Mouse (Mus musculus): ENCODE results near the gene Pth2r.

Pth2r gene

DNA sequence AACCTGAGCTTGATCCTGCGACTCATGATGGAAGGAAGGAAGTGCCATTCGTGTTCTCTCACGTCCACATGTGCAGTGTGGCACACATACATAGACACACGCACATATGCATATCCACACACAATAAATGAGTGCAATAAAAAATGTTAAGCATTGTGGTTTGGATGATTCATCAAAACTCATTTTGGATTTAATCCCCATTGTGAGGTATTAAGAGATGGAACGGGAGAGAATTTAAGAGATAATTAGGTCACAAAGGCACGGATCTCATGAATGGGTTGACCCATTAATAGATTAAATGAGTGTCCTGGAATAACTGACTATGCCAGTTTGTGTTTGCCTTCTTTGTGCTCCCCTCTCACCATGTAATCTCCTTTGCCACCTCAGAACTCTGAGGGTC lies at the start of gene Pth2r:
Pth2r (plus strand) TSS at position 301 of the 400 bp plus-strand sequence.
- in situ Hi-C loops (cut with MboI; ENCODE audit: unreplicated experiment in 2 of 2) = loop anchor here (10.0 to 25.0 kb wide), 5 partner anchors 806 to 1619 kb away; no protein-coding TSS in a partner anchor

DNA sequence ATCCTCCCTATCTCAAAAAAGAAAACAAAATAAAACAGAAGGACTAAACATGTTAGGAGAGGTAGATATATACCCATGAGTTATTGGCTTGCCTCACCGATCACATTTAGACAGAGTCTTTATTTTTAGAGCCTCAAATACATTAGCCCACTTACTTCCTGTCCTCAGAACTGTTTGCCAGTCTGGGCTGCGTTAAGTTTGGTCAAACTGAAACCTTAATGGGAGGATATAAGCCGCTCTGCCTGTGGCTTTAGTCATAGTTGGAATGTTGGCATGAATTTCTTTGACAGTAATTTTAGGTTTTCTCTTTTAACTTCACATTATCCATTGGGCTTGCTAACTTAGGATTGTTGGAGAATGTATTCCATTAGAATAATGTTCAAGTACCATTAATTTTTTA lies 44.1 kb upstream of the Pth2r start:
- in situ Hi-C loops (cut with MboI; ENCODE audit: unreplicated experiment in 2 of 2) = no loop called here

- in situ Hi-C loops (cut with MboI; ENCODE audit: unreplicated experiment in 2 of 2) = no loop called here
Observed at GRCm38 (mm10) chr1:65245637-65246036, 36.2 kb upstream of the Pth2r start.

GRCm38 (mm10) chr1:65280461-65280860 lies 1.4 kb upstream of the Pth2r start:
- in situ Hi-C loops (cut with MboI; ENCODE audit: unreplicated experiment in 2 of 2) = loop anchor here (10.0 to 25.0 kb wide), 5 partner anchors 807 to 1618 kb away; no protein-coding TSS in a partner anchor

DNA sequence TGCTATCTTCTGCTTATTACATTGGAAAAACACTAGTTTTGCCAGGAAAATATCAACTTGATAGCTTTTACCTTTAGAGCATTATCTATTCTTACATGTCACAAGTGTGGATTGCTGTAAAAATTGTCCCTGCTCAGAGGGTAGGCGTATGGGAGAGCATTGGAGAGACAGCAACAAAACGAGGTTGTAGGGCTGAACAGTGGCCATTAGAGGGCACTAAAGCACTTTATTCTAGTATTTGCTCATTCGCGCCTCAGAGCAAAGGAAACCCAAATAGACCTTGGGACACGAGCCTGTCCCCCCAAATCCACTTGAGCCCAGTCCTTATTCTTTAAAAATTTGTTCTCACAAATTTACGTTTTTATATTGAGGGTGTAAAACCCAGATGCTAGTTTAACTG lies 910 bp downstream of the Pth2r start:
- in situ Hi-C loops (cut with MboI; ENCODE audit: unreplicated experiment in 2 of 2) = loop anchor here (10.0 to 25.0 kb wide), 5 partner anchors 805 to 1620 kb away; no protein-coding TSS in a partner anchor

- in situ Hi-C loops (cut with MboI; ENCODE audit: unreplicated experiment in 2 of 2) = loop anchor here in 1 of 2 experiments (25.0 kb wide), 1 partner anchor 1354 kb away; no protein-coding TSS in a partner anchor
Observed at GRCm38 (mm10) chr1:65308476-65308875, 26.6 kb downstream of the Pth2r start.

GRCm38 (mm10) chr1:65311214-65311933 lies 29.5 kb downstream of the Pth2r start:
- in situ Hi-C loops (cut with MboI; ENCODE audit: unreplicated experiment in 2 of 2) = loop anchor here (10.0 to 25.0 kb wide), 2 partner anchors 1351 to 1583 kb away; no protein-coding TSS in a partner anchor

DNA sequence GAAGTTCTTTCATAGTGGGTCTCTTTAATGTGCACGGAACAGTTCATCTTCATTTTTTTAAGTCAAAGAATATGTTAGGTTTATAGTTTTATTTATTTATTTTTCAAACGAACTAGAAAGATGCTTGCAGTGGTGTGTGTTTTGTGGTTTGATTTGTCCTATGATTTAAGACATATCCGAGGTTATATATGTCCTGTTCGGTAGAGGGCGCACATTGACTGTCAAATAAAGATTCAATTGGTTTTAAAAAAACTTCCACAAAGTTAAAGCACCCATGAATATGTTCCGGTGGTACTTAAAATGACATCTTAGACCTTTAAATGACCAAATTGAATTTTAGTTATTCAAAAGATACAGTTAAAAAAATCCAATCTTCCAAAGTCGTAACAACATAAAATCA lies 30.3 kb downstream of the Pth2r start:
- in situ Hi-C loops (cut with MboI; ENCODE audit: unreplicated experiment in 2 of 2) = loop anchor here (10.0 to 25.0 kb wide), 2 partner anchors 1350 to 1583 kb away; no protein-coding TSS in a partner anchor

DNA sequence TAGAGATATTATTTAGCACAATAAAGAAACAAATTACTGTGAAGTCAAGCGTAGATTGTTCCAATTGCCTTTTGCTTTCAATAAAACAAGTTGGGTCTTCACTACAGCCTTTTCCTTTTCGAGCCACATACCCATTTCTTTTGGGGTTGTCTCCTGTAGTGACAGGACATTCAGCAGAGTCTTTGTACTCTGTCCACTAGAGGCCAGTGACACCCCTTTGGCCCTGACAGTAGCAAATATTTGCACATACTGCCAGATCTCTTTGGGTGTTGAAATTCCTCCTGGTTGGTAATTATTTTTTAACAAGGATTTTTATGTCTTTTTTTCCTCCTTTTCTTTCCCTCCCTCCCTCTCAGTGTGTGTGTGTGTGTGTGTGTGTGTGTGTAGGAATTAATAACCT lies 31.0 kb downstream of the Pth2r start:
- in situ Hi-C loops (cut with MboI; ENCODE audit: unreplicated experiment in 2 of 2) = loop anchor here (10.0 to 25.0 kb wide), 2 partner anchors 1349 to 1582 kb away; no protein-coding TSS in a partner anchor

GRCm38 (mm10) chr1:65314054-65315021 lies 32.5 kb downstream of the Pth2r start:
- in situ Hi-C loops (cut with MboI; ENCODE audit: unreplicated experiment in 2 of 2) = loop anchor here (10.0 to 25.0 kb wide), 2 partner anchors 1348 to 1580 kb away; no protein-coding TSS in a partner anchor

DNA sequence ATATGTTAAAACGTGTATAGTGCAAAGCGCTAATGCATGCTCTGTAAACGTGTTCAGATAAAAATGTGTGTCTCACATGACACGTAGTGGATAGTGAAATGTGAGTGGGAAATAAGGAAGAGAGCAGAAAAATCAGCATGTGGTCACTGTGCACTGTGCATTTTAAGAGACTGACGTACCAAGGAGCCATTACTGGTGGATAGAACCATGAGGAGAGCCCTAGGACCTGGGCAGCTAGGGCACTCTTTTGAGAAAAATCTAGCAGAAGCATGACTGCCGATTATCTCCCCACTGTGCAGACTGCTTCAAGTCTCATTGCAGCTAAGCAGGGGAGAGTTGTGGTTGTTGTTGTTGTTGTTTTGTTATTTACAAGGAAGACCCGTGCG lies 33.2 kb downstream of the Pth2r start:
- in situ Hi-C loops (cut with MboI; ENCODE audit: unreplicated experiment in 2 of 2) = loop anchor here (10.0 to 25.0 kb wide), 2 partner anchors 1347 to 1580 kb away; no protein-coding TSS in a partner anchor

DNA sequence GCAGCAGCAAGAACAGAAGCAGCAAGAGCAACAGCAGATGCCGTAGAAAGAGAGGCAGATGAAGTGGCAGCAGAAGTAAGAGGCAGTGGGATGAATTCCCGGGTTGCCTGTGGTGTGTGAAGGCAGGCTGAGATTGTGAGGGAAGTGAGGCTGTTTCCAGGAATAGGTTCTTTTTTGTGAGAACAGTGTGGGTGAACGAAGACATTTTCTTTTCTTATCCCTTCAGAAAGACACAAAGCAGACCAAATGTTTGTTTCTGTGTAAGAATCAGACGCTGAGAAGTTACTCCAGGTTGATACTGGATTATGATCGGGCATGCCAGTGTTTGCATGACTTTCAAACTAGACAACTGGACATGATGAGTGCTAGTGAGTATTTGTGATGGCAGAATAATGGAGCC lies 52.2 kb downstream of the Pth2r start:
- in situ Hi-C loops (cut with MboI; ENCODE audit: unreplicated experiment in 2 of 2) = no loop called here

DNA sequence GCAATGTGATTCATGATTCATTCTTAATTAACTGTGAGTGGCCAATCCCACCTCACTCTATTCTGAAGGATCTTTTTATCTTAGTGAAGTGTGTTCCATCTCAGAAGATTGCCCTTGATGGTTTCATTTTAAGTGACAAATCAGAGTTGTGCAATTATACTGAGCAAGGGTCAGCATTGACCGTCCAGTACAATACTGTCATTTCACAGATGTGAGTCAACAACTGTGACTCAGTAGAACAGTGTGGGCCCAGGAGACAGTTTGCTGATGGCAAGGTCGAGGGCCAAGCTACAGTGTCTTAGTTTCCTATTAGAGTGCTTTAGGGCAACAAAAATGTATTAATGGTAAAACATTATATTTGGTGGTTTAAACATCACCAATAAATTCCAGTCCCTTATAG lies 55.9 kb downstream of the Pth2r start:
- in situ Hi-C loops (cut with MboI; ENCODE audit: unreplicated experiment in 2 of 2) = no loop called here

- in situ Hi-C loops (cut with MboI; ENCODE audit: unreplicated experiment in 2 of 2) = no loop called here
Observed at GRCm38 (mm10) chr1:65340240-65340639, 58.4 kb downstream of the Pth2r start.

- in situ Hi-C loops (cut with MboI; ENCODE audit: unreplicated experiment in 2 of 2) = no loop called here
Observed at GRCm38 (mm10) chr1:65352979-65353378, 71.1 kb downstream of the Pth2r start.

- in situ Hi-C loops (cut with MboI; ENCODE audit: unreplicated experiment in 2 of 2) = no loop called here
Observed at GRCm38 (mm10) chr1:65354153-65354552, 72.3 kb downstream of the Pth2r start.

DNA sequence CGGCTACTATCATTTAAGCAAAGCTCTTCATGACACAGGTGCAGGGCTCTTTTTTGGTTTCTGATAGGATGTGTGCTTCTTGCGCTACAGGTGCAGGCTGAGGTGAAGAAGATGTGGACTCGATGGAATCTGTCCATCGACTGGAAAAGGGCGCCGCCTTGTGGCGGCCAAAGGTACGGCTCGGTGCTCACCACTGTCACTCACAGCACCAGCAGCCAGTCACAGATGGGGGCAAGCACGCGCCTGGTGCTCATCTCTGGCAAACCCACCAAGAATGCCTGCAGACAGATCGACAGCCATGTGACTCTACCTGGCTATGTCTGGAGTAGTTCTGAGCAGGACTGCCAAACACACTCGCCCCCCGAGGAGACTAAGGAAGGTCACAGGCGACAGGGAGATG lies 106.5 kb downstream of the Pth2r start:
- in situ Hi-C loops (cut with MboI; ENCODE audit: unreplicated experiment in 2 of 2) = loop anchor here in 1 of 2 experiments (25.0 kb wide), 1 partner anchor 276 kb away; the partner anchor contains the start of genes Cryga, D630023F18Rik and Gm28845

DNA sequence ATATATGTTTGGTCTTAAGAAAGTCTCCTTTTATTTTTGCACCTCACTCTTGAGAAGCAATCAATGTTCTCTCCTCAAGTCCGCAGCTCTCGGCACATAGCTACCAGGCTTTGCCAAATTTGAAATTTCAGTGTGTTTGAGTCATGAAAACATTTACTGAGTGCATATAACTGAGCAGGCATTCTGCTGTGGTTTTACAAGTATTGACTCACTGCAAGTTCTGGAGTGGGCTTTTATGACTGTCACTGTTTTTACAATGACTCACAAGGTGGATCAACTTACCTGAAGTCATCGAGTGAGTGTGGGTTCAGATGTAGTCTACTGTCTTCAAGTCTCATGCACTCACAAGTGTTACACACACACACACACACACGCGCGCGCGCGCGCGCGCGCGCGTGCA lies 107.8 kb downstream of the Pth2r start:
- in situ Hi-C loops (cut with MboI; ENCODE audit: unreplicated experiment in 2 of 2) = loop anchor here in 1 of 2 experiments (25.0 kb wide), 1 partner anchor 277 kb away; the partner anchor contains the start of genes Cryga, D630023F18Rik and Gm28845

GRCm38 (mm10) chr1:65407441-65407840 lies 125.6 kb downstream of the Pth2r start:
- in situ Hi-C loops (cut with MboI; ENCODE audit: unreplicated experiment in 2 of 2) = no loop called here

- in situ Hi-C loops (cut with MboI; ENCODE audit: unreplicated experiment in 2 of 2) = no loop called here
Observed at GRCm38 (mm10) chr1:65420909-65421308, 139.1 kb downstream of the Pth2r start.

Measured in v-Abl transformed pro-B cells (cell line).